Mouse (Mus musculus): Measurements from ENCODE around the gene Sec31a.
A peak's percentile ranks its signal among the peaks of the same experiment; 100 is the strongest.
"Not testable (repeated sequence)": the region's sequence is repeated elsewhere in the genome, so short reads cannot be mapped to it uniquely, and the experiment has no call there.

The Sec31a gene

DNA sequence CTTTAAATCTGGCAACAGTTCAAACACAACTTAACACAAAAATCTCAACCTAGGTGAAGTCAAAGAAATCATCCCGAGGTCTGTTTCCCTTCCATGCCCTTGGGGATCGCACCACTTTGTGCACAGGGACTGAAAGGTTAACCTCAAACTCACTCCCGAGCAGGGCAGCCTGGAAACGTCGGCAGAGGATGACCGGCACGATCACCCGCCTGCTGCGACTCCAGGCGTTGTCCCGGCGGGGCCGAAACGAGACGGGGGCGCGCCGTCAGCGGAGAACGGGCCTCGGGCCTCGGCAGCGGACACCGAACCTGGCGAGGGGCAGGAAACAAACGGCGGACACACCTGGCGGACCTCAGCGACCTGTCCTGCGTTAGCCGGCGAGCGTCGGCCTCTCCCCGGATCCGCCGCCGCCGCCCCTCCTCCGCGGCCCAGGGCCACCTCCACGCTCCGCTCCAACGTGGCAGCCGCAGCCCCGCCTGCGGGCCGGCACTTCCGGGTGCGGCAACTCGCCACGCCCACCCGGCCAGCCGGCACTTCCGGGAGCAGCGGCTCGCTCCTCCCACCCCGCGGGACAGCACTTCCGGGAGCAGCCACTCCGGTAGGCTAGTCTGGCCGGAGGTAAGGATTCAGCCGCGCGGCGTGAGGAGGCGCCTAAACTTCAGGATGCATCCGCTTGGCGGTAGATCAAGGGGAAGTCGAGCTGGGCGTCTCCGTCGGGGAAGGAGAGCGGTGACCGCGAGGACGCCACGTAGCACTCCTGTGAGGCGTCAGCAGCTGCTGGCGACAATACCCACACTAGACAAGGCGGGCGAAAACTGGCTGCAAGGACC is at the start of gene Sec31a:
Sec31a (minus strand) TSS at position 474 of the 830 bp plus-strand sequence.
- peak; percentile 95 to 97 for DNase-seq (ENCODE audit: low spot score in 2 of 2)

DNA sequence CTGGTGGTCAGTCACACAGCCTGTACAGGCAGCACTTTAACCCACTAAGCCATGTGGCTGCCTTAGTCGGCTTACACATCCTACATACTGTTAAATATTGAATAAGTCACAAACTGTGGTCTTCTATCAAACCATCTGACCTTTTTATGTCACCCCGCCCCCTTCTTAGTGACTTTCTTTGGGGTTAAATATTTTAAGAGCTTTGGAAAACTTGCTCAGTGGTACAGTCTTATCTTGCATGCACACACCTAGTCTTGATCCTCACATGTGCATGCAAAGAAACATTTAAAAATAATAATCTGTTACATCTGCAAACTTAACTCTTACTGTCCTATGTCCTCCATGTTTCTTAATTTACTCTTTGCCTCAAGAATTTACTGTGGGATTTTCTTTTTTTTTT is 46.3 kb upstream of the Sec31a start:
- no peak for DNase-seq (ENCODE audit: low spot score in 2 of 2)

DNA sequence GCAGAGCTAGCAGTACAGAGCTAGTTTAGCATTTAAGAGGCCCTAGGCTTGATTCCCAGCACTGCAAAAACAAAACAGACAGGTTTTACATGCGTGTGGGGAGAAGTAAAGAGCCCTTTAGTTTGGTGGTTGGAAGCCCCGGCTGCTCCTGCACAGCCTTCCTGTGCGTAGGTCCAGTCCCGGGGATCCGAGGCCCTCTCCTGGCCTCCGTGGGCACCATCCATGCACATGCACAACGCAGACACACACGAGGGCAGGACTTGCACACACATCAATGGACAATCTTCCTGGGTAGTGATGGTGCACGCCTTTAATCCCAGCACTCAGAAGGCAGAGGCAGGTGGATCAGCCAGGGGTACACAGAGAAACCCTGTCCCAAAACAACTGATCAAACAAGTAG is 45.5 kb upstream of the Sec31a start:
- DNase-seq (ENCODE audit: low spot score in 2 of 2) = no peak

DNA sequence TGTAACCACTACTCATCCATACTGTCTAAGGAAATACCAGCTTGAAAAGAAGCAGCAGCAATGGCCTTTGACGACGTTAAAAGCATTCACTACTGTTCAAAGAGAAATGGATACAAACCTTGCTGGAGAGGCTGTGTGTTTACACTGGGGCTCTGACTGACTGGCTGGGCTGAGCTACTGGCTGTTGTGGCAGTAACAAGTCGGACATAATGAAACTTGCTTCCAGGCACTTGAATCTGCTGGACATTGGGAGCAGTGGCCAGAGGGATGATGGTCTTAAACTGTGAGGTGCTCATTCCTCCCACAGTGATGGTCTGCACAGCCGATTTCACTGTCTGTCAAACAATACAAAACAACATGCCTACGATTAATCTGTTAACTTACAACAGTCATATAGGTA is 43.4 kb upstream of the Sec31a start:
- no peak for DNase-seq (ENCODE audit: low spot score in 2 of 2)

DNA sequence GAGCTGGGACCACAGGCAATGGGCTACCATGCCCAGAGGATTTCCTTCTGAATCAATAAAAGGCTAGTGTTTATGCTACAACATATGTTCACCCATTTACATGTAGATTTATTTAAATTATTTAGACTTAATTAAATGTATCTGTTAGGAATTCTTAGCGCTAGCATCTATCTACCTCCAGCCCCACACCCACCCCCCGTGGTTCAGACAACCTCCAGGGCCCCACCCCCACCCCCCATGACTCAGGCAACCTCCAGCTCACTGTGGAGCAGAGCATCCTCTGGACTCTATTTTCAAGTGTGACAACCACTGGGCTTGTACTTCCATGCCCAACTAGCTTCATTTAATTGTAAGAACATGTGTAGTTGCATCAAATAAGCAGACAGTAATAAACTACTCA is 35.8 kb upstream of the Sec31a start:
- no peak for DNase-seq (ENCODE audit: low spot score in 2 of 2)

DNA sequence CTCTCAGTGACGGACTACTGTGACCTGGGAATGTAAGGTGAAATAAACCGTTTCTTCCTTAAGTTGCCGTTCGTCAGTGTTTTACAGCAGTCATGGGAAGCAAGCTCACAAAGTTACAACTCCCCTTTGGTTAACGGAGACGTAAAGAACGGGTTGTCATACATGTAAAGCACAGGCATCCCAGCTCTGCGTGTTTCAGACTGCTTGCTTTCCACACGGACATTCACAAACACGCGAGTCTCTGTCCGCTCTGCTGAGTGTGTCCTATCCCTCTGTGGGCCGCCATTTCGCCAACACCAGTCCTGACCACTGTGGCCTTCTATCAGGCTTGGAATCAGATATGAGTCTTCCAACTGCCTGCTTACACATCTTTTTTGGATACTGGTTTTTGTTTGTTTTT is 22.8 kb upstream of the Sec31a start:
- DNase-seq (ENCODE audit: low spot score in 2 of 2) = no peak

DNA sequence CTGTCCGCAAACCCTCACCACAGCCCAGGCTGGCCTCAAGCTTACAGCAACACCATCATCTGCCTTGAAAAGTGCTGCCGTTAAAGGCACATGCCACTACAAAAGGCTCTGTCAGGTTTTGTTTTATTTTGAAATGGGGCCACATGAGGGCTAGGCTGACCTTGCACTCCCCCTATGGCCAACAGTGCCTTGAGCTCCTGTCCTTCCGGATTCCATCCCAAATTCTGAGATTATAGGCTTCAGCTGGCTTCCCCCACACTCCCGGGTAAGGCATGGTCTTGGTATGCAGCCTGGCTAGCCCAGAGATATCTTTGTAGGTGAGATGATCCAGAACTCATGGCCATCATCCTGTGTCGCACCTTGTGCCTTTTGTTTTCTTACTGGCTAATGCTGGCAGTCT is 21.9 kb upstream of the Sec31a start:
- DNase-seq (ENCODE audit: low spot score in 2 of 2) = no peak

DNA sequence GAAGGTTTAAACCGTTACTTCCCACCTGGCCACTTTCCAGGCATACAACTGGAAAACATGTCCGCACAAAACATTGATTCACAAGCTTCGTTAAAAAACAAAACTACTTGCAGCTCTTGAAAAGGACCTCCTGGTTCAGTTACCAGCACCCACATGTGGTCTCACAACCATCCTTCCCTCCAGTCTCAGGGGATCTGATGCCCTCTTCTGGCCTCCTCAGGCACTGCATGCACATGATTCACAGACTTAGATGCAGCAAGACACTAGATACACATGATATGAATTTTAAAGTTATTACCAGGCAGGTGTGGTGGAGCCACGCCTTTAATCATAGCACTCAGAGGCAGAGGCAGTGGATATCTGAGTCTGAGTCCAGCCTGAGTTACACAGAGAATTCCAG is 21.1 kb upstream of the Sec31a start:
- no peak for DNase-seq (ENCODE audit: low spot score in 2 of 2)

DNA sequence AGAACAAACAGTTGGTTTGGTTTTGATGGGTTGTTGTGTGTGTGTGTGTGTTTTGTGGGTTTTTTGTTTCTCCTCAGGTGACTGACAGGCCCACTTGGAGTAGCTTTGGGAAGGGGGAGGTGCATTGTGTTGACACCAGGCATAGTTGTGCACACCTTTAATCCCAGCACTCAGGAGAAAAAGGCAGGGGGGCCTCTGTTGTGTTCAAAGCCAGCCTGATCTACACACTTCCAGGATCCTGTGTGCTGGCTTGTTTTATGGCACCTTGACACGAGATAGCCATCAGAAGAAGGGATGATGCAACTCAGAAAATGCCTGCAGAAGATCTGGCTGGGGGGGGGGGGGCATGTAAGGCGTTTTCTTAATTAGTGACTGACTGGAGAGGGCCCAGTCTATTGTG is 14.9 kb upstream of the Sec31a start:
- no peak for DNase-seq (ENCODE audit: low spot score in 2 of 2)

DNA sequence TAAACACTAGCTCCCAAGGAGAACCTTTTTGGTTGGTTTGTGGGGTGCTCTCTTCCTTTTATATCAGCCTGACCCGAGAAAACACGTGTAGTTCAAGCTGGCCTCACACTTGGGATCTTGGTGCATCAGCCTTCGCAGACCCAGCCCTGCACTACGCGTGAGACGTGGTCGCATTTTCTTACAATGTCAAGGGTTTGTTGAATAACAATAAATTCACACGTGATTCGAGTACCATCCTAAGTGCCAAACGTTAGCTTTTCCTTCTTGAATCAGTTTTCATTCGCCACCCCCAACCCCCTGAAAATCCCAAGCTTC is 14.0 kb upstream of the Sec31a start:
- no peak for DNase-seq (ENCODE audit: low spot score in 2 of 2)

DNA sequence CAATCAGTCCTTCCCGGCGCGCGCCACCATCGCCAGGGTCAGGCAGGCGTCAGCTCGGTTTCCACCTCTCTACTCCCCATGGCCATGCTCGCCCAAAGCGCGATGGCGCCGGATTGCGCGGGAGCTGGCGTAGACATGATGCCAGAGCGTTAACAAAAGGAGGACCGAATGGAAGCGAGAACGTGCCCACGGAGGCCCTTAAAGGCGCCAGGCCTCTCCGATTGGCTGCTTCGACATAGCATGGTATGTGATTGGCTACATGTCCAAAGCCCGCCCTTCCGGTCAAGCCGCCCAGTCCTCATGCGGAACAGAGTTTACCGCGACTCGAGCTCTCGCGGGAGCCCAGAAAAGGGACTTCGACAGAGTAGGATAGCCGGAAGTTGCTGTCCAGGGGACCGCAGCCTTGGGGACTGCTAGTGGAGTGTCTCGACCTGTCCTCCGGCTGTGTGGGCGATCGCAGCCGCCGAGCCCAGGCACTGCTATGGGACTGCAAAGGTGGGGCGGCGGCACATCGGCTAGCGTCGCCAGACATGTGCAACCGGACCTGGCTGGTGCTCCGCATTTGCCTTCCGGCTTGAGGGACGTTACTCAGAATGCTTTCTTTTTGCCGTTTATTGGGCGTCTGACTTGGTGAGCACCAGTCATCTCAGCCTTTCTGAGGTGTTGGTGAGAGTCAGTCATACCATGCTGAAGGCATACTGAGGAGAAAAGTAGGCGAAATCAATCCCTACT is 13.5 kb upstream of the Sec31a start:
- DNase-seq (ENCODE audit: low spot score in 2 of 2) = peak; percentile 91 to 92

DNA sequence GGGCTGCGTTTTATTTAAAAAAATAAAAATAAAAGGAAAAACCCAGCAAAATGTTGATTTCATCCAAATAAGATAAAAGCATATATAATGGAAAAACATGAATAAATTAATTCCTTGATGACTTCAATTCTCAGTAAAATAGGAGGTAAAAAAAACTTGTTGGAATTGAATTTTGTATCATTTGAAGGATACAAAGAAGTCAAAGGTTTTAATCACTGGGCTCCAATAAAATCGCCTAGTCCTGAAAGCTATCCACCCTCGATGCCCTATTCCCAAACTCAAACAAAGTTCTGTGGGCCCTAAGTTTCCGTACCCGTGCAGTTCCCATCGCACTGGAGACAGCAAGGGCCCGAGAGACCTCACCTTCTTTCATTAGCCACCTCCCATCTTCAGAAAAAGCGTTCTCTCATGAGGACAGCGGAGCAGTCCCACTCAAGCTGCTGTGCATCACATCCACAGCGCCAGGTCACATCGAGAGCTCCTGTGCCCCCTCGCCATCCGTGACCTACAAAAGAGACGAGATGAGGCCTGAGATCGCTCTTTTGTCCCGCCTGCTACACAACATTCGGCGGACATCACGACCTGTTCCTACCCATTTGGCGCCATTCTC is 12.8 kb upstream of the Sec31a start:
- no peak for DNase-seq (ENCODE audit: low spot score in 2 of 2)

DNA sequence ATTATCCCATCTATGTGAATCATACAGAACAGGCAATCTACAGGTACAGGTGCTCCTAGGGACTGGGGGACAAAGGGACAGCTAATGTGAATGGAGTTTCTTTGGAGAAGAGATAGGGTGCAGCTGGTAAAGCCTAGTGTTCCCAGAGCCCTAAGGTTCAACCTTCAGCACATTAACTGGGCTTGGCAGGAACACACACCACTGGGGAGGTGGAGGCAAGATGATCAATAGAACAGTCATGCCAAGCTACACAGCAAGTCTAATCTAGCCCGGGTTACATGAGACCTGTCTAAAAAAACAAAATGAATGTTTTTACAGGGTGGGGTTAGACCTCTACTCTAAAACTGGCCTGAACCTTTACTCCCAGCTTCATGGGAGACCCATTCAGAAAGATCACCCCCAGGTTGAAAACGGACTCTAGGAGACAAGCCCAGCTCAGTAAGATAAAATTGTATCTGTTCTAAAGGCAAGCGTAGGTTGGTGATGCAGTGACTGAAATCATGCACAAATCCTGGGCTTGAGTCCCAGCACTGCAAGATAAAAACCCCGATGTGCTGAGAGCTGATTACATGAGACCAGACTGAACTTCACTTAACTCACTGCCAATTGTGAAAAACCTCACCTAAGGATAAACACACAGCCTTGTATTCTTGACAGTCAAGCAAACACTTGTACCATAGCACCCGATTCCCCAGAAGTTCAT is 12.1 kb upstream of the Sec31a start:
- DNase-seq (ENCODE audit: low spot score in 2 of 2) = no peak

DNA sequence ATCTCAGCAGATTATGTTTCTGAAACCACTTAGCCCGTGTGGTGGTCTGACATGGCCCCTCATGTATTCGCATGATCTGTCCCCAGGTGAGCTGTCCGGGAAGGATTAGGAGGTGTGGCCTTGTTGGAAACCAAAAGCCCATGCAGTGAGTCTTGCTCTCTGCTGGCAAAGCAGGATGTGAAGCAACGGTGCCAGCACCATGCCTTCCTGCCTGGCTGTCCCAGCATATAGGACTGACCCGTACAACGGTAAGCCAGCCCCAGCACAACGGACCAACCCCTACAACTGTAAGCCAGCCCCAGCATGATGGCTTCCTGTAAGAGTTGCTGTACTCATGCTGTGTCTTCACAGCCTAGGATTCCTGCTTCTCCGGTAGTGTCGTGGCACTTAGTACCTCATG is 11.2 kb upstream of the Sec31a start:
- no peak for DNase-seq (ENCODE audit: low spot score in 2 of 2)

DNA sequence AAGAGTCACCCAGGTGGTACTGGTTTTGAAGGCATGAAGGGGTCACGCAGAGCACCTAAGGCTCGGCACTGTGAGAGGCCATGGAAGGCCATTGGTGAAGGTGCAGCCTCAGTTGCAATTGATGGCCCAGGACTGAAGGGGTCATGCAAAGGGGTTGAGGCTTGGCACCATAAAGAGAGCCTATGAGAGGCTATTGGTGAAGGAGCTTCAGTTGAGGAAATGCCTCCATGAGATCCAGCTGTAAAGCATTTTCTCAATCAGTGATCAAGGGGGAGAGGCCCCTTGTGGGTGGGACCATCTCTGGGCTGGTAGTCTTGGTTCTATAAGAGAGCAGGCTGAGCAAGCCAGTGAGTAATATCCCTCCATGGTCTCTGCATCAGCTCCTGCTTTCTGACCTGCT is 9.8 kb upstream of the Sec31a start:
- DNase-seq (ENCODE audit: low spot score in 2 of 2) = not testable (repeated sequence)

DNA sequence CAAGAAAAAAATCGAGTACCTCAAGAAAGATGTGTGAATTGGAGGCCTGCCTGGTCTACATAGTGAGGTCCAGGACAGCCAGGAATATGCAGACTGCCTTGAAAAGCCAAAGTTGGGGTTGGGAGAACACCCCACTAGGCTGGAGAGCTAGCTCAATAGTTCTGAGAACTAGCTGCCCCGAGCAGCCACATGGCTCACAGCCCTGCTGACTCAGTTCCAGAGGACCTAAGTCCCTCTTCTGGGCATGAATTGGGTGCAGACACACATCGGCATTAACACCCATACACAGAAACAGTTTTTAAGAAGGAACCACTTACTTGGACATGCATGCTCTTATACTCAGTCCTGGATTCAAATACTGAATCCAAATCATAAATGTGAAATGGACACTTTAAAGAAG is 8.2 kb upstream of the Sec31a start:
- DNase-seq (ENCODE audit: low spot score in 2 of 2) = no peak

DNA sequence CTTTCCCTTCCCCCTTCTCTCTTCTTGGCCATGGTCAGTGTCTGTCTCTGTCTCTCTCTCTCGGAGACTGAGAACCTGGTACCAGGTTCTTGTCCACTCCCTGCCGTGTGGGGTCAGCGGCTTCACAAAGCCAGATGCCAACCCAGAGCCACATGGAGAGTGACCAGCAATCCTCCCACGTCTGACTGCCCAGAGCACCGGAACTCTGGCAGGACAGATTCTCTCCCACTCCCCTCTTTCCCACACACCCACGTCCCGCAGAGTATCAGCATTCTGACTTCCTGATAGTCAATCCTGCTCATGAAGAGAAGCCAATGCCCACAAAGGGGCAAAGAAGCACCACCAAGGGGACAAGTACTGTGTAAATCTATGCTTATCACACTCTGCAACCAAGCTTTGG is 7.6 kb upstream of the Sec31a start:
- DNase-seq (ENCODE audit: low spot score in 2 of 2) = no peak

DNA sequence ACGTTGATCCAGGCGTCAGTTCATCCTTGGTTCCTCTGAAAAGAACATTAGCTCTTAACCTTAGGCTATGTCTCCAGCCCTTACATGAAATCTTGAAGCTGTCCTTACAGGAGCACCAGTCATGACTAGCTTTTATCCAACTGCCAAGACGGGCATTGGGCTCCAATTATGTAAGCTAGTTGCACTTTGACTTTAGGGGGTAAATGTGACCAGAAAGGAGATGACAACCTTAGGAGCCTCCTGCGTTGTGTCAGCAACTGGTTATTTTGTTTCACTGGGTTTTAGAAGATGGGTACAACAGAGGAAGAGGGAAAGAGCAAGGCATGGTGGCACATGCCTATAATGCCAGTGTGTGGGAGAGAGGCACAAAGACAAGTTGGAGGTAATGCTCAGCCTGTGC is 2.8 kb upstream of the Sec31a start:
- no peak for DNase-seq (ENCODE audit: low spot score in 2 of 2)

DNA sequence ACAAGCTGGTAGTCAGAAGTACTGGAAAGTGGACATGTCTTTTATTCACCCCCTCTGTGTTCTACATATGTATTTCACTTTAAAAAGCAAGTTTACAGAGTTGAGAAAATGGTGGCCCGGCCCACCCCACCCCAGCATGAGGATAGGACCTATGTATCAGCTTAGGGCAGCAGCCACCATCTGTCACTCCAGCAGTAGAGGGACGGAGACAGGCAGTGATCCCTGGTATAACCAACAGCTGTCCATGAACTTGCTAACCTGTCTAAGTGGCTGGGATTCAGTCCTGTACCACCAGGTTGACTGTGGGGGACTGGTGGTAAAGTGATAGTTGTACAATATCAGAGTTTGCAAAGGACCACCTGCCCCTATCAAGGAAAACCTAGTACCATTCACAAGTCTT is 2.0 kb upstream of the Sec31a start:
- no peak for DNase-seq (ENCODE audit: low spot score in 2 of 2)

DNA sequence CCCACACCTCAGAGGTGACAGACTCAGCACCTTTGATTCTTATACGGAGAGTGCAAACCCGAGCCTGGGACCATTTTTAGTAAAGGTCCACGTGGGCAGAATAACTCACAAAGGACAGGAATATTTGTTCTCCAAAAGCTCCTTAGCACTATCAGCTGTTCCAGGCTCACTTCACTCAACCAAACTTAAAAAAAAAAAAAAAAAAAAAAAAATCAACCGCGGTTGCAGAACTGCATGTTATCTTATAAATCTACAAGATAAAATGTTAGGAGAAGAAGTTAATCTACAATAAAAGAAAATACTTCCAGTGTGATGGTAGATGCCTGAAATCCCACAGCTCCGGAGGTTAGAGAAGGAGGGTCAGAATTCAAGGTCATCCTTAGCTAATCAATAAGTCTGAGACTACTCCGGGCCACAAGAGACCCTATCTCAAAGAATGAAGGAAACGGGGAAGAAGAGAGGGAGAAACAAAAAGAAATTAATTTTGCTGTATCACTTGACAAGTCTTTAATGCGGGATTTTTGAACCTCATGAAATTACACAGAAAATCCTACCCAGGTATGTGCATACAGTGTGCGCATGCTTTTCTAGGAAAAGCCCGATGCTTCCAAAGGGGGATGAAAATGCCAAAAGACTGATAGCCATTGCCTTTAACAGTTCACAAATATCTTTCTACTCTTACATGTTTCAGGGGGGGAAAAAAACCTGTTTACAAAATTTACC is 1.4 kb downstream of the Sec31a start:
- DNase-seq (ENCODE audit: low spot score in 2 of 2) = no peak

DNA sequence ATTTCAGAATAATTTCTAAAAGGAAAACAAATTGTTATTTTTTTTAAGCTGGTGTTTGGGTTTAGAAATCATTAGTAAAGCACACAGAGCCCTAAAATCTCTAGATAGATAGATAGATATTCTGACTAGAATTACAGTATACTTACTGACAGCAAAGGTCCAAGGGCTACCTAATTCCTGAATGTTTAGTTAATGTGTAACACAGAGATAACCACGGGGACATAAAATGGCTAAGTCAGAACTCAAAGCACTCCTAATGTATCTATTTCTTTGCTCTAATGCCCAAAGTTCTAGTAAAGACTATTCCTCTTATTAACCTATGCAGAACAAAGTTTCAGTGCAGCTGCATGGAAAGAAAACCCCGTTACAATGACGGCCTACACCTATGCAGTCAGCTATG is 3.1 kb downstream of the Sec31a start:
- no peak for DNase-seq (ENCODE audit: low spot score in 2 of 2)

DNA sequence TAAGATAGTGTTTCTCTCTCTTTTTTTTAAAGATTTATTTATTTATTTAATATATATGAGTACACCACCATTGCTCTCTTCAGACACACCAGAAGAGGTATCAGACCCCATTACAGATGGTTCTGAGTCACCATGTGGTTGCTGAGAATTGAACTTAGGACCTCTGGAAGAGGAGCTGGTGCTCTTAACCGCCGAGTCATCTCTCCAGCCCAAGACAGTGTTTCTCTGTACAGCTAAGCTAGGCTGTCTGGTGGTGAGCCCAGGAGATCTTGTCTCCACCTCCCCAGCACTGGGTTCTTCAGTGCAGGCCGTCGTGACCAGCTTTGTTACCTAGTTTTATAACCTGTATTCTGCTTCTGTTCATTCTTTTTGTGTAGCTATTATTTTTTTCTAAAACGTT is 5.8 kb downstream of the Sec31a start:
- no peak for DNase-seq (ENCODE audit: low spot score in 2 of 2)
